Mouse (Mus musculus): ENCODE data around the gene Tsc22d3.

- TF ChIP-seq CTCF (IDR thresholded peaks at IDR 0.05; ENCODE audit: low read depth) (no peak), EP300 (optimal IDR thresholded peaks at IDR 0.05) (no peak)
These were observed 69.8 kb downstream of the Tsc22d3 start for GRCm38 (mm10) chrX:140530632-140531031.

Data from stomach, postnatal 0 days (tissue).